Mouse (Mus musculus) thymus, adult 2 months (tissue): ENCODE data around the gene Rex1bd.

ENCODE experiments used
- CTCF ChIP-seq: fragments of 200-500 bp; IDR thresholded peaks from 2 replicates; pipeline ENCODE4 v1.5.1; 2012; ENCODE audit warnings: mild to moderate bottlenecking, control low read depth, low read length, moderate library complexity, borderline replicate concordance; ENCODE audit not compliant: control insufficient read depth, poor library complexity, insufficient read depth; ENCODE audit errors: extremely low read depth
- POLR2A ChIP-seq: fragments of 200-500 bp; IDR thresholded peaks from 2 replicates; pipeline ENCODE4 v1.6.1; 2012; ENCODE audit warnings: mild to moderate bottlenecking, low read length, control low read depth, moderate library complexity; ENCODE audit not compliant: control insufficient read depth, poor library complexity, insufficient read depth; ENCODE audit errors: extremely low read depth

DNA sequence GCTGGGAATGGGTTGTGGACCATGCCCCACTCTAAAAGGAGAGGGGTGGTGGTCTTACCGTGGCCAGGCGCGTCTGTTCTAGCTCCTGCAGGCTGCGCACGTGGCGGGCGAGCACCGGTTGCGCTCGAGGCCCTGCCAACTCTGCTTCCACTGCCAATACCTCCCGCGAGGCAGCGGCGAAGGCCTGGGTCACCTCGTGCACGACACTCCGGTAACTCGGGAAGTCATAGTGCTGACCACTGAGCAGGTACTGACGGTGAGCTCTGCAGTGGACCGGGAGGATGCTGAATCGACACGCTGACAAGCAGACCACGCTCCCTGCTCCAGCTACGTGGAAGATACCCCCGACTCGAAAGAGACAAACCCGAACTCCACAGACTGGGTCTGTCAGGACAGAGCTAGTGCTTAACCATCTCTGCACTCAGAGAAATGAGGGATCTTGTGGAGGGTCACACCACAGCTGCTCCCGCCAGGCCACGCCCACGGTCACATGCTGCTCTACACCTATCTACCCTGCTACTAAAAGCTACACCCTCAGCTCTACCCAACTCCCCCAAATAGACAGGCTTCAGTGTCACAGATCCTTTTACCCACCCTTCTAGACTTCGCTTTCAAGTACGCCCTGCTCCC lies 739 bp downstream of the Rex1bd start:
- no peak for TF ChIP-seq POLR2A
- no peak for TF ChIP-seq CTCF
